Mouse (Mus musculus): ENCODE data around the gene Cacna1c. TPM values are rescaled to one million over a fixed set of nuclear protein-coding genes. Genes with fewer than 3 reads are reported as not detected.

The Cacna1c gene
- total RNA-seq, 1 experiment, result 0.98 TPM

GRCm38 (mm10) chr6:118731937-118732336 lies 464.3 kb downstream of the Cacna1c start:
- in situ Hi-C loops (cut with MboI; ENCODE audit: low sequenced_read_pairs in 2 of 2, unreplicated experiment in 2 of 2), result no loop called here
- H3K27ac ChIP-seq (ENCODE audit: insufficient read depth, low read depth, low read length, poor library complexity, severe bottlenecking), result no peak overlapping the region
- no peaks in the 10 kb centered on the region for H3K4me1 ChIP-seq (ENCODE audit: control insufficient read depth in 2 of 2, insufficient read depth in 2 of 2, low read length in 2 of 2, poor library complexity in 1 of 2)
- TF ChIP-seq CHD2 (IDR thresholded peaks at IDR 0.05; ENCODE audit: low read depth, low read length), result no peak
- TF ChIP-seq ZC3H11A (IDR thresholded peaks at IDR 0.05; ENCODE audit: borderline replicate concordance, low read depth, low read length), result no peak
- TF ChIP-seq HCFC1 (IDR thresholded peaks at IDR 0.05; ENCODE audit: borderline replicate concordance, insufficient read depth, low read length), result no peak
- TF ChIP-seq ZNF384 (IDR thresholded peaks at IDR 0.05; ENCODE audit: low read depth, low read length), result no peak
- no peak for TF ChIP-seq MAFK (IDR thresholded peaks at IDR 0.05; ENCODE audit: insufficient read depth, low read depth, low read length)
- no peak overlapping the region for H3K9ac ChIP-seq (ENCODE audit: insufficient read depth, low read depth, low read length, poor library complexity, severe bottlenecking)
- H3K4me3 ChIP-seq (ENCODE audit: insufficient read depth in 1 of 2, low read depth in 1 of 2, low read length in 2 of 2, poor library complexity in 1 of 2, severe bottlenecking in 1 of 2), result no peak overlapping the region
- H3K9me3 ChIP-seq (ENCODE audit: control insufficient read depth, insufficient read depth, low read depth, low read length), result no peaks in the 10 kb centered on the region
- no peak for DNase-seq (ENCODE audit: low read depth, low spot score)
- no peaks in the 10 kb centered on the region for H3K36me3 ChIP-seq (ENCODE audit: control insufficient read depth, insufficient read depth, low read length, poor library complexity, severe bottlenecking)

- TF ChIP-seq MAFK (IDR thresholded peaks at IDR 0.05; ENCODE audit: insufficient read depth, low read depth, low read length) (no peak), ZNF384 (IDR thresholded peaks at IDR 0.05; ENCODE audit: low read depth, low read length) (no peak), HCFC1 (IDR thresholded peaks at IDR 0.05; ENCODE audit: borderline replicate concordance, insufficient read depth, low read length) (no peak), ZC3H11A (IDR thresholded peaks at IDR 0.05; ENCODE audit: borderline replicate concordance, low read depth, low read length) (no peak), CHD2 (IDR thresholded peaks at IDR 0.05; ENCODE audit: low read depth, low read length) (no peak)
- H3K4me3 ChIP-seq (ENCODE audit: insufficient read depth in 1 of 2, low read depth in 1 of 2, low read length in 2 of 2, poor library complexity in 1 of 2, severe bottlenecking in 1 of 2), result no peak overlapping the region
- no peak for DNase-seq (ENCODE audit: low read depth, low spot score)
- H3K4me1 ChIP-seq (ENCODE audit: control insufficient read depth in 2 of 2, insufficient read depth in 2 of 2, low read length in 2 of 2, poor library complexity in 1 of 2), result no peaks in the 10 kb centered on the region
- no peak overlapping the region for H3K9ac ChIP-seq (ENCODE audit: insufficient read depth, low read depth, low read length, poor library complexity, severe bottlenecking)
- H3K9me3 ChIP-seq (ENCODE audit: control insufficient read depth, insufficient read depth, low read depth, low read length), result no peaks in the 10 kb centered on the region
- in situ Hi-C loops (cut with MboI; ENCODE audit: low sequenced_read_pairs in 2 of 2, unreplicated experiment in 2 of 2), result no loop called here
- no peak overlapping the region for H3K27ac ChIP-seq (ENCODE audit: insufficient read depth, low read depth, low read length, poor library complexity, severe bottlenecking)
- no peaks in the 10 kb centered on the region for H3K36me3 ChIP-seq (ENCODE audit: control insufficient read depth, insufficient read depth, low read length, poor library complexity, severe bottlenecking)
Observed at GRCm38 (mm10) chr6:118724908-118725307, 471.3 kb downstream of the Cacna1c start.

DNA sequence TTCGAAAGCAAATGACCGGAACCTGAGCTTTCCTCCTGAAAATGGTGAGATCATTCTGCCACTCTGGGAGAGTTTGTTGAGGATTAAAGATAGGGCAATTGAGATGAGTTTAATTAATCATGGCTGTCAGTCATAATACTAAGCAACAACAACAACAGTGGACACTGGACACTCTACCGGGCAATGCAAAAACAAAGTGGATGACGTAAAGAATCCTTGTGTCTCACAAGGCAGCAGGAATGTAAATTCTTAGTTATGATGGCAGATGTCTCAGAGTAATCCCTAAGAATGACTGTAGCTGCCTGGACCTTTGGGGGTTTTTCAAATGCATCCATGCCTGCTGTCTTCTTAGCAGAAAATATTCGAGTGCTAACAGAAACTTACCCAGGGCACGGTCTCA lies 471.8 kb downstream of the Cacna1c start:
- Histone ChIP-seq H3K36me3 (ENCODE audit: control insufficient read depth, insufficient read depth, low read length, poor library complexity, severe bottlenecking) (no peaks in the 10 kb centered on the region), H3K4me1 (ENCODE audit: control insufficient read depth in 2 of 2, insufficient read depth in 2 of 2, low read length in 2 of 2, poor library complexity in 1 of 2) (no peaks in the 10 kb centered on the region), H3K9me3 (ENCODE audit: control insufficient read depth, insufficient read depth, low read depth, low read length) (no peaks in the 10 kb centered on the region), H3K4me3 (ENCODE audit: insufficient read depth in 1 of 2, low read depth in 1 of 2, low read length in 2 of 2, poor library complexity in 1 of 2, severe bottlenecking in 1 of 2) (no peak overlapping the region), H3K27ac (ENCODE audit: insufficient read depth, low read depth, low read length, poor library complexity, severe bottlenecking) (no peak overlapping the region), H3K9ac (ENCODE audit: insufficient read depth, low read depth, low read length, poor library complexity, severe bottlenecking) (no peak overlapping the region)
- in situ Hi-C loops (cut with MboI; ENCODE audit: low sequenced_read_pairs in 2 of 2, unreplicated experiment in 2 of 2), result no loop called here
- no peak for DNase-seq (ENCODE audit: low read depth, low spot score)
- TF ChIP-seq ZNF384 (IDR thresholded peaks at IDR 0.05; ENCODE audit: low read depth, low read length) (no peak), ZC3H11A (IDR thresholded peaks at IDR 0.05; ENCODE audit: borderline replicate concordance, low read depth, low read length) (no peak), CHD2 (IDR thresholded peaks at IDR 0.05; ENCODE audit: low read depth, low read length) (no peak), HCFC1 (IDR thresholded peaks at IDR 0.05; ENCODE audit: borderline replicate concordance, insufficient read depth, low read length) (no peak), MAFK (IDR thresholded peaks at IDR 0.05; ENCODE audit: insufficient read depth, low read depth, low read length) (no peak)

DNA sequence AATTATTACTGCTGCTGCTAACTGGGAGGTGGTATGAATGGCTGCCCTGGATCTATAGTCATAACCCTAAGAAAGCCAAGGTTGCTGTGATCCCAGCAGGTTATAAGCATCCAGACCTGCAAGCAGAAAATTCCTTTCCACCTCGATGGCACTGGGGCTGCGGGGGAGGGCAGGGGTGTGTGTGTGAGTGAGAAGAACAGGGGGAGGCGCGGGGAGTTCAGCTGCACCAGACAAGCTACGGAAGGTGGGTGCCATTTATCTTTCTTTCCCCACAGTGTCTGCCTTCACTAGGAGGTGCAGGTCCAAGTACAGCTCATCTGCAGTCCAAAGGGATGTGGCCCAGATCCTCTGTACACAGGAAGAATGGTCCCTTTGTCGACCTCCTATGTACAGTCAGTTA lies 473.9 kb downstream of the Cacna1c start:
- no peak for TF ChIP-seq HCFC1 (IDR thresholded peaks at IDR 0.05; ENCODE audit: borderline replicate concordance, insufficient read depth, low read length)
- no peak for TF ChIP-seq MAFK (IDR thresholded peaks at IDR 0.05; ENCODE audit: insufficient read depth, low read depth, low read length)
- TF ChIP-seq ZC3H11A (IDR thresholded peaks at IDR 0.05; ENCODE audit: borderline replicate concordance, low read depth, low read length), result no peak
- no peak for TF ChIP-seq ZNF384 (IDR thresholded peaks at IDR 0.05; ENCODE audit: low read depth, low read length)
- TF ChIP-seq CHD2 (IDR thresholded peaks at IDR 0.05; ENCODE audit: low read depth, low read length), result no peak
- Histone ChIP-seq H3K9me3 (ENCODE audit: control insufficient read depth, insufficient read depth, low read depth, low read length) (no peaks in the 10 kb centered on the region), H3K9ac (ENCODE audit: insufficient read depth, low read depth, low read length, poor library complexity, severe bottlenecking) (no peak overlapping the region), H3K4me1 (ENCODE audit: control insufficient read depth in 2 of 2, insufficient read depth in 2 of 2, low read length in 2 of 2, poor library complexity in 1 of 2) (no peaks in the 10 kb centered on the region), H3K27ac (ENCODE audit: insufficient read depth, low read depth, low read length, poor library complexity, severe bottlenecking) (no peak overlapping the region), H3K4me3 (ENCODE audit: insufficient read depth in 1 of 2, low read depth in 1 of 2, low read length in 2 of 2, poor library complexity in 1 of 2, severe bottlenecking in 1 of 2) (no peak overlapping the region), H3K36me3 (ENCODE audit: control insufficient read depth, insufficient read depth, low read length, poor library complexity, severe bottlenecking) (no peaks in the 10 kb centered on the region)
- DNase-seq (ENCODE audit: low read depth, low spot score), result no peak
- in situ Hi-C loops (cut with MboI; ENCODE audit: low sequenced_read_pairs in 2 of 2, unreplicated experiment in 2 of 2), result no loop called here

DNA sequence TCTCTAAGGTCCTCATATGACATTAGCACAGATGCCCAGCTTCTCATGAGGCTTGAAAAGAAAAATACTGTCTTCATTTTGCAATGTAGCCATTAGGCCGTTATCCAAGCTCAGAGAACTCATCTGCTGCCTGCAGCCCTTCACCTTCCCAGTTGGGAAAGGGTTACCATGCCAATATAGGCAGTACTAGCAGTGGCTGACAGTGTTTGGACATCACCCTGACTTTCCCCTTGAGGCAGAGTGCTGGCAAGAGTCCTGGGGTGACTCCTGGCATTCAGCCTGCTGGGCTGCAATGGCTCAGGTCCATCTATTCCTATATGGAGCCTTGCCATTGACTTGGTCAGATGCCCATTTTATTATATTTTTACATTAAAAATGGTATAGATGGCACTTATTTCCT lies 476.7 kb downstream of the Cacna1c start:
- in situ Hi-C loops (cut with MboI; ENCODE audit: low sequenced_read_pairs in 2 of 2, unreplicated experiment in 2 of 2), result no loop called here
- Histone ChIP-seq H3K4me3 (ENCODE audit: insufficient read depth in 1 of 2, low read depth in 1 of 2, low read length in 2 of 2, poor library complexity in 1 of 2, severe bottlenecking in 1 of 2) (no peak overlapping the region), H3K9ac (ENCODE audit: insufficient read depth, low read depth, low read length, poor library complexity, severe bottlenecking) (no peak overlapping the region), H3K9me3 (ENCODE audit: control insufficient read depth, insufficient read depth, low read depth, low read length) (no peaks in the 10 kb centered on the region), H3K36me3 (ENCODE audit: control insufficient read depth, insufficient read depth, low read length, poor library complexity, severe bottlenecking) (no peaks in the 10 kb centered on the region), H3K27ac (ENCODE audit: insufficient read depth, low read depth, low read length, poor library complexity, severe bottlenecking) (no peak overlapping the region), H3K4me1 (ENCODE audit: control insufficient read depth in 2 of 2, insufficient read depth in 2 of 2, low read length in 2 of 2, poor library complexity in 1 of 2) (no peaks in the 10 kb centered on the region)
- DNase-seq (ENCODE audit: low read depth, low spot score), result no peak
- TF ChIP-seq HCFC1 (IDR thresholded peaks at IDR 0.05; ENCODE audit: borderline replicate concordance, insufficient read depth, low read length) (no peak), CHD2 (IDR thresholded peaks at IDR 0.05; ENCODE audit: low read depth, low read length) (no peak), MAFK (IDR thresholded peaks at IDR 0.05; ENCODE audit: insufficient read depth, low read depth, low read length) (no peak), ZNF384 (IDR thresholded peaks at IDR 0.05; ENCODE audit: low read depth, low read length) (no peak)
